Mouse (Mus musculus) liver, embryonic 16.5 days (tissue): ENCODE results near the gene Tbx2. TPM values are rescaled to one million over a fixed set of nuclear protein-coding genes. Genes with fewer than 3 reads are reported as not detected.

Source experiments
- ATAC-seq: fragments of 200-750 bp; cut with Nextera tagmentation; 2 replicates; pipeline ENCODE4 v1.8.0; 2017; ENCODE audit warnings: low read depth, mild to moderate bottlenecking, moderate number of reproducible peaks, moderate library complexity
- H3K27ac ChIP-seq: fragments of 300-500 bp; sonication (generic); 2 replicates; pipeline ENCODE4 v1.5.1; 2014; ENCODE audit warnings: mild to moderate bottlenecking, low read length
- H3K27me3 ChIP-seq: fragments of 300-500 bp; sonication (generic); 2 replicates; pipeline ENCODE4 v1.6.1; 2014; ENCODE audit warnings: low read depth, low read length, mixed read lengths; ENCODE audit not compliant: control insufficient read depth, insufficient read depth
- H3K36me3 ChIP-seq: fragments of 300-500 bp; sonication (generic); 2 replicates; pipeline ENCODE4 v1.6.1; 2014; ENCODE audit warnings: mild to moderate bottlenecking; ENCODE audit not compliant: control insufficient read depth, insufficient read depth
- H3K4me1 ChIP-seq: fragments of 300-500 bp; sonication (generic); 2 replicates; pipeline ENCODE4 v1.6.1; 2014; ENCODE audit warnings: low read depth, low read length, mixed read lengths; ENCODE audit not compliant: control insufficient read depth
- H3K4me2 ChIP-seq: fragments of 300-500 bp; sonication (generic); 2 replicates; pipeline ENCODE4 v1.6.1; 2014; ENCODE audit warnings: low read depth, low read length, mixed read lengths
- H3K4me3 ChIP-seq: fragments of 300-500 bp; sonication (generic); 2 replicates; pipeline ENCODE4 v1.5.1; 2014; ENCODE audit warnings: low read depth, mild to moderate bottlenecking, low read length
- H3K9ac ChIP-seq: fragments of 300-500 bp; sonication (generic); 2 replicates; pipeline ENCODE4 v1.6.1; 2014; ENCODE audit warnings: low read depth, low read length
- H3K9me3 ChIP-seq: fragments of 300-500 bp; sonication (generic); replicated peaks from 2 replicates; pipeline ENCODE4 v1.6.1; 2016; ENCODE audit warnings: low read length; ENCODE audit not compliant: control insufficient read depth
- WGBS: fragments of 180-500 bp; shearing (Covaris S2); extraction: QIAGEN DNeasy Blood & Tissue Kit; methylation state at CpG from one replicate; pipeline ENCODE4 v1.1.7; 2014; ENCODE audit not compliant: insufficient replicate concordance; 5-methylcytosine and 5-hydroxymethylcytosine counted together
- polyA plus RNA-seq: library from polyadenylated mRNA; unstranded; fragments of >200 nt; fragmentation: Nextera tagmentation; extraction: Ambion mirVana; gene quantifications from 2 replicates; pipeline ENCODE4 v1.2.1, GENCODE M21; 2015

Tbx2 gene
- polyA plus RNA-seq, 1 experiment from 2014 or later, result 0.26 TPM

- H3K9ac ChIP-seq, result no peak overlapping the region
- H3K27me3 ChIP-seq, result peaks cover 100% of the 10 kb centered on the region
- H3K9me3 ChIP-seq, result no peaks in the 10 kb centered on the region
- H3K4me3 ChIP-seq, result peak overlapping the region; percentile 33
- no peaks in the 10 kb centered on the region for H3K36me3 ChIP-seq
- ATAC-seq, result no peak
- no peak overlapping the region for H3K27ac ChIP-seq
- H3K4me1 ChIP-seq, result peaks cover 13% of the 10 kb centered on the region
- under 1% methylated on average over 28 of the region's 32 CpGs for WGBS
- H3K4me2 ChIP-seq, result peak overlapping the region; percentile 28
Measured at GRCm38 (mm10) chr11:85841980-85842379, 9.6 kb downstream of the Tbx2 start.

GRCm38 (mm10) chr11:85842596-85843346 is 10.4 kb downstream of the Tbx2 start:
- Histone ChIP-seq H3K4me2 (peak overlapping the region; percentile 77), H3K4me1 (peaks cover 13% of the 10 kb centered on the region), H3K9ac (no peak overlapping the region), H3K4me3 (peak overlapping the region; percentile 51), H3K9me3 (no peaks in the 10 kb centered on the region), H3K36me3 (no peaks in the 10 kb centered on the region), H3K27me3 (peaks cover 93% of the 10 kb centered on the region), H3K27ac (no peak overlapping the region)
- no peak for ATAC-seq
- 5% methylated on average over 24 of the region's 24 CpGs for WGBS

GRCm38 (mm10) chr11:85843347-85843692 is 11.0 kb downstream of the Tbx2 start:
- H3K27ac ChIP-seq, result no peak overlapping the region
- no peak overlapping the region for H3K9ac ChIP-seq
- H3K27me3 ChIP-seq, result peaks cover 91% of the 10 kb centered on the region
- peak overlapping the region; percentile 51 for H3K4me3 ChIP-seq
- 2% methylated on average over 18 of the region's 18 CpGs for WGBS
- peak; percentile 19 for ATAC-seq
- peaks cover 13% of the 10 kb centered on the region for H3K4me1 ChIP-seq
- H3K9me3 ChIP-seq, result no peaks in the 10 kb centered on the region
- H3K4me2 ChIP-seq, result peak overlapping the region; percentile 77
- H3K36me3 ChIP-seq, result no peaks in the 10 kb centered on the region

GRCm38 (mm10) chr11:85844144-85844965 is 12.0 kb downstream of the Tbx2 start:
- H3K27me3 ChIP-seq, result peaks cover 88% of the 10 kb centered on the region
- peak overlapping the region; percentile 51 for H3K4me3 ChIP-seq
- under 1% methylated on average over 54 of the region's 54 CpGs for WGBS
- H3K9ac ChIP-seq, result peak overlapping the region; percentile 34
- H3K9me3 ChIP-seq, result no peaks in the 10 kb centered on the region
- peaks cover 13% of the 10 kb centered on the region for H3K4me1 ChIP-seq
- H3K4me2 ChIP-seq, result peak overlapping the region; percentile 77
- H3K27ac ChIP-seq, result no peak overlapping the region
- ATAC-seq, result peak; percentile 64
- no peaks in the 10 kb centered on the region for H3K36me3 ChIP-seq

GRCm38 (mm10) chr11:85844971-85845370 is 12.6 kb downstream of the Tbx2 start:
- WGBS, result 28% methylated on average over 5 of the region's 5 CpGs
- no peak overlapping the region for H3K4me2 ChIP-seq
- H3K4me3 ChIP-seq, result no peak overlapping the region
- no peak for ATAC-seq
- H3K9ac ChIP-seq, result no peak overlapping the region
- no peak overlapping the region for H3K27ac ChIP-seq
- H3K4me1 ChIP-seq, result peaks cover 13% of the 10 kb centered on the region
- no peaks in the 10 kb centered on the region for H3K9me3 ChIP-seq
- H3K27me3 ChIP-seq, result peaks cover 84% of the 10 kb centered on the region
- no peaks in the 10 kb centered on the region for H3K36me3 ChIP-seq

- Histone ChIP-seq H3K4me1 (peaks cover 13% of the 10 kb centered on the region), H3K9me3 (no peaks in the 10 kb centered on the region), H3K4me3 (no peak overlapping the region), H3K36me3 (no peaks in the 10 kb centered on the region), H3K9ac (no peak overlapping the region), H3K27me3 (peaks cover 79% of the 10 kb centered on the region), H3K27ac (no peak overlapping the region), H3K4me2 (no peak overlapping the region)
- 40% methylated on average over 5 of the region's 5 CpGs for WGBS
- ATAC-seq, result no peak
Measured at GRCm38 (mm10) chr11:85845921-85846320, 13.6 kb downstream of the Tbx2 start.

- no peaks in the 10 kb centered on the region for H3K36me3 ChIP-seq
- no peak overlapping the region for H3K4me2 ChIP-seq
- no peak overlapping the region for H3K9ac ChIP-seq
- H3K4me1 ChIP-seq, result peaks cover 13% of the 10 kb centered on the region
- WGBS, result 49% methylated on average over 4 of the region's 4 CpGs
- ATAC-seq, result no peak
- H3K27ac ChIP-seq, result no peak overlapping the region
- peaks cover 73% of the 10 kb centered on the region for H3K27me3 ChIP-seq
- H3K9me3 ChIP-seq, result no peaks in the 10 kb centered on the region
- H3K4me3 ChIP-seq, result no peak overlapping the region
Measured at GRCm38 (mm10) chr11:85846509-85846908, 14.2 kb downstream of the Tbx2 start.

- Histone ChIP-seq H3K4me3 (no peak overlapping the region), H3K9me3 (no peaks in the 10 kb centered on the region), H3K27me3 (peaks cover 48% of the 10 kb centered on the region), H3K27ac (no peak overlapping the region), H3K4me1 (peaks cover 2% of the 10 kb centered on the region), H3K4me2 (peak overlapping the region; percentile 35), H3K36me3 (no peaks in the 10 kb centered on the region), H3K9ac (no peak overlapping the region)
- ATAC-seq, result peak; percentile 43; the same call in 1 of the 2 replicates
- WGBS, result 5% methylated on average over 21 of the region's 21 CpGs
Measured at GRCm38 (mm10) chr11:85849037-85849436, 16.7 kb downstream of the Tbx2 start.

GRCm38 (mm10) chr11:85850233-85850632 is 17.9 kb downstream of the Tbx2 start, which contains the start of gene Gm11444:
Gene Gm11444 (minus strand): TSS chr11:85850333.
- H3K9ac ChIP-seq, result no peak within 1 kb of the TSS
- no peaks in the 10 kb centered on the region; the same call in 1 of the 2 replicates for H3K4me1 ChIP-seq
- H3K4me2 ChIP-seq, result no peak within 1 kb of the TSS
- 63% methylated on average over 6 of the region's 6 CpGs for WGBS
- H3K9me3 ChIP-seq, result no peaks in the 10 kb centered on the region
- ATAC-seq, result no peak
- H3K27ac ChIP-seq, result no peak within 1 kb of the TSS
- H3K36me3 ChIP-seq, result no peaks in the 10 kb centered on the region
- no peak within 1 kb of the TSS for H3K4me3 ChIP-seq
- H3K27me3 ChIP-seq, result peaks cover 36% of the 10 kb centered on the region
